Mouse (Mus musculus) heart, adult 8-10 months (tissue): Measurements from ENCODE around the gene Il33. TPM values are rescaled to one million over a fixed set of nuclear protein-coding genes. Genes with fewer than 3 reads are reported as not detected.
A peak's percentile ranks its signal among the peaks of the same experiment; 100 is the strongest.

Source experiments
- DNase-seq: peaks from one replicate; pipeline ENCODE4 v3.0.0; 2022; ENCODE audit warnings: low spot score
- total RNA-seq, 4 experiments: library from RNA; stranded (reverse); gene quantifications; 2 replicates each; pipeline ENCODE4 v1.2.4; 2022

Gene Il33
- total RNA-seq, 4 experiments from 2014 or later, result 5.7 to 12.2 (median 9.4) TPM

GRCm38 (mm10) chr19:29986464-29987091 lies 61.7 kb downstream of the Il33 start:
- peak; percentile 18 for DNase-seq

- no peak for DNase-seq
Observed at GRCm38 (mm10) chr19:30000406-30001365, 75.8 kb downstream of the Il33 start.

GRCm38 (mm10) chr19:30001550-30001949 lies 76.6 kb downstream of the Il33 start:
- no peak for DNase-seq

- DNase-seq, result no peak
Observed at GRCm38 (mm10) chr19:30003621-30004020, 78.7 kb downstream of the Il33 start, which contains the start of gene Trpd52l3. TSS of gene Trpd52l3 (plus strand) at chr19:30003790.

- DNase-seq, result no peak
Observed at GRCm38 (mm10) chr19:30006371-30006770, 81.5 kb downstream of the Il33 start.

Other genes with a start within 250 kb of the Il33 start
- gene Mlana, start 227.3 kb upstream of the Il33 start, total RNA-seq, result under 1 TPM; 0.30 to 0.97 (median 0.44) TPM
- gene 9930021J03Rik, start 119.1 kb upstream of the Il33 start, total RNA-seq, result 10 to 100 TPM; 10.3 to 15.2 (median 12.9) TPM
- gene Ranbp6, start 112.1 kb upstream of the Il33 start, total RNA-seq, result 10 to 100 TPM; 12.7 to 15.3 (median 14.1) TPM
- not detected for gene Trpd52l3, start 78.7 kb downstream of the Il33 start, total RNA-seq
- 10 to 100 TPM; 16.9 to 20.2 (median 19.0) TPM for gene Uhrf2, start 105.4 kb downstream of the Il33 start, total RNA-seq